Mouse (Mus musculus): ENCODE measurements around the gene Erbb4. TPM values are rescaled to one million over a fixed set of nuclear protein-coding genes. Genes with fewer than 3 reads are reported as not detected.

Gene Erbb4
- not detected in 2 replicates for total RNA-seq (2017)

GRCm38 (mm10) chr1:69107485-69108158 lies at the start of gene Erbb4:
Gene Erbb4 (minus strand): TSS chr1:69108059.
- 0 out of 2 replicates have a peak, but pooled peaks have one; percentile 22 for ATAC-seq (replicated peaks; ENCODE audit: low read depth, poor library complexity, severe bottlenecking)

- no peak for ATAC-seq (replicated peaks; ENCODE audit: low read depth, poor library complexity, severe bottlenecking)
Measured at GRCm38 (mm10) chr1:69157346-69157745, 49.5 kb upstream of the Erbb4 start.

GRCm38 (mm10) chr1:69141341-69141740 lies 33.5 kb upstream of the Erbb4 start:
- ATAC-seq (replicated peaks; ENCODE audit: low read depth, poor library complexity, severe bottlenecking), result no peak

GRCm38 (mm10) chr1:69139519-69139868 lies 31.6 kb upstream of the Erbb4 start:
- ATAC-seq (replicated peaks; ENCODE audit: low read depth, poor library complexity, severe bottlenecking), result no peak

- peak; percentile 71 for ATAC-seq (replicated peaks; ENCODE audit: low read depth, poor library complexity, severe bottlenecking)
Measured at GRCm38 (mm10) chr1:69138856-69139518, 31.1 kb upstream of the Erbb4 start.

GRCm38 (mm10) chr1:69124147-69124848 lies 16.4 kb upstream of the Erbb4 start:
- ATAC-seq (replicated peaks; ENCODE audit: low read depth, poor library complexity, severe bottlenecking), result no peak

GRCm38 (mm10) chr1:69118249-69118938 lies 10.5 kb upstream of the Erbb4 start:
- no peak for ATAC-seq (replicated peaks; ENCODE audit: low read depth, poor library complexity, severe bottlenecking)

GRCm38 (mm10) chr1:69108159-69108925 lies 483 bp upstream of the Erbb4 start:
- ATAC-seq (replicated peaks; ENCODE audit: low read depth, poor library complexity, severe bottlenecking), result peak; percentile 30; the same call in 1 of the 2 replicates

- ATAC-seq (replicated peaks; ENCODE audit: low read depth, poor library complexity, severe bottlenecking), result no peak
Measured at GRCm38 (mm10) chr1:69106937-69107461, 860 bp downstream of the Erbb4 start.

GRCm38 (mm10) chr1:69106322-69106761 lies 1.5 kb downstream of the Erbb4 start:
- no peak; the same call in 1 of the 2 replicates for ATAC-seq (replicated peaks; ENCODE audit: low read depth, poor library complexity, severe bottlenecking)

- peak; percentile 30; the same call in 1 of the 2 replicates for ATAC-seq (replicated peaks; ENCODE audit: low read depth, poor library complexity, severe bottlenecking)
Measured at GRCm38 (mm10) chr1:69105493-69106321, 2.2 kb downstream of the Erbb4 start.

GRCm38 (mm10) chr1:69105096-69105492 lies 2.8 kb downstream of the Erbb4 start:
- ATAC-seq (replicated peaks; ENCODE audit: low read depth, poor library complexity, severe bottlenecking), result no peak

- ATAC-seq (replicated peaks; ENCODE audit: low read depth, poor library complexity, severe bottlenecking), result no peak
Measured at GRCm38 (mm10) chr1:69103211-69103706, 4.6 kb downstream of the Erbb4 start.

GRCm38 (mm10) chr1:69101670-69102069 lies 6.2 kb downstream of the Erbb4 start:
- no peak for ATAC-seq (replicated peaks; ENCODE audit: low read depth, poor library complexity, severe bottlenecking)

- ATAC-seq (replicated peaks; ENCODE audit: low read depth, poor library complexity, severe bottlenecking), result no peak
Measured at GRCm38 (mm10) chr1:69093052-69093451, 14.8 kb downstream of the Erbb4 start.

- ATAC-seq (replicated peaks; ENCODE audit: low read depth, poor library complexity, severe bottlenecking), result no peak
Measured at GRCm38 (mm10) chr1:69089331-69089730, 18.5 kb downstream of the Erbb4 start.

GRCm38 (mm10) chr1:69085753-69086152 lies 22.1 kb downstream of the Erbb4 start:
- ATAC-seq (replicated peaks; ENCODE audit: low read depth, poor library complexity, severe bottlenecking), result no peak

- no peak for ATAC-seq (replicated peaks; ENCODE audit: low read depth, poor library complexity, severe bottlenecking)
Measured at GRCm38 (mm10) chr1:69048918-69049317, 58.9 kb downstream of the Erbb4 start.
